Mouse (Mus musculus) MEL (cell line): Measurements from ENCODE around the gene Spata21. TPM values are rescaled to one million over a fixed set of nuclear protein-coding genes. Genes with fewer than 3 reads are reported as not detected.

Experiments used
- DNase-seq: peaks from one replicate; pipeline ENCODE4 v3.0.0; 2011; ENCODE audit warnings: low read depth, low spot score
- H3K27ac ChIP-seq: 2 replicates; pipeline ENCODE4 v1.5.1; 2012; ENCODE audit warnings: low read depth, mild to moderate bottlenecking, control low read depth, low read length, moderate library complexity; ENCODE audit not compliant: control insufficient read depth
- H3K27me3 ChIP-seq, 2 experiments: fragments of 150-350 bp in 1 of 2; sonication (generic) in 1 of 2; 2 replicates each; pipeline ENCODE4 v1.6.1; 2012; ENCODE audit warnings: low read length in 2 of 2, mild to moderate bottlenecking in 2 of 2, improper control_type of control experiment in 1 of 2, moderate library complexity in 1 of 2; ENCODE audit not compliant: insufficient read depth in 2 of 2, control insufficient read depth in 1 of 2
- H3K36me3 ChIP-seq, 2 experiments: 2 replicates each; pipeline ENCODE4 v1.6.1; 2012 to 2014; ENCODE audit warnings: low read length in 2 of 2, improper control_type of control experiment in 1 of 2, inconsistent platforms in 1 of 2, mild to moderate bottlenecking in 1 of 2; ENCODE audit not compliant: insufficient read depth in 2 of 2, control insufficient read depth in 1 of 2
- H3K4me1 ChIP-seq, 2 experiments: fragments of 150-350 bp in 1 of 2; sonication (generic) in 1 of 2; 2 replicates each; pipeline ENCODE4 v1.6.1; 2012; ENCODE audit warnings: low read length in 2 of 2, improper control_type of control experiment in 1 of 2, mild to moderate bottlenecking in 1 of 2; ENCODE audit not compliant: insufficient read depth in 2 of 2, control insufficient read depth in 1 of 2
- H3K4me3 ChIP-seq, 2 experiments: fragments of 150-350 bp in 1 of 2; sonication (generic) in 1 of 2; 2 replicates each; pipeline ENCODE4 v1.5.1; 2012; ENCODE audit warnings: low read depth in 2 of 2, low read length in 2 of 2, mild to moderate bottlenecking in 2 of 2, moderate library complexity in 2 of 2, control low read depth in 1 of 2, improper control_type of control experiment in 1 of 2; ENCODE audit not compliant: control insufficient read depth in 1 of 2, insufficient read depth in 1 of 2
- H3K79me2 ChIP-seq: 2 replicates; pipeline ENCODE4 v1.6.1; 2012; ENCODE audit warnings: mild to moderate bottlenecking, low read length, moderate library complexity; ENCODE audit not compliant: control insufficient read depth, poor library complexity, insufficient read depth
- H3K9ac ChIP-seq: 2 replicates; pipeline ENCODE4 v1.6.1; 2012; ENCODE audit warnings: low read depth, mild to moderate bottlenecking, control low read depth, low read length, moderate library complexity; ENCODE audit not compliant: control insufficient read depth, poor library complexity, severe bottlenecking
- H3K9me3 ChIP-seq: fragments of 150-350 bp; sonication (generic); replicated peaks from 2 replicates; pipeline ENCODE4 v1.6.1; 2012; ENCODE audit warnings: mild to moderate bottlenecking, low read length, improper control_type of control experiment, moderate library complexity; ENCODE audit not compliant: insufficient read depth
- BHLHE40 ChIP-seq: IDR thresholded peaks from 2 replicates; pipeline ENCODE4 v1.6.1; 2012; ENCODE audit warnings: low read depth, mild to moderate bottlenecking, inconsistent platforms, low read length, improper control_type of control experiment, borderline replicate concordance
- CHD1 ChIP-seq: IDR thresholded peaks from 2 replicates; pipeline ENCODE4 v1.6.1; 2012; ENCODE audit warnings: low read depth, mild to moderate bottlenecking, inconsistent platforms, low read length, improper control_type of control experiment
- CHD2 ChIP-seq: IDR thresholded peaks from 2 replicates; pipeline ENCODE4 v1.6.1; 2011; ENCODE audit warnings: low read length, improper control_type of control experiment
- CTCF ChIP-seq, 3 experiments: IDR thresholded peaks in 2 of 3; conservative IDR thresholded peaks in 1 of 3; 2 replicates each; pipeline ENCODE4 v1.5.1; 2011 to 2012; ENCODE audit warnings: low read length in 3 of 3, low read depth in 2 of 3, mild to moderate bottlenecking in 2 of 3, improper control_type of control experiment in 1 of 3, inconsistent platforms in 1 of 3, mixed read lengths in 1 of 3, moderate library complexity in 1 of 3; ENCODE audit not compliant: control insufficient read depth in 1 of 3, insufficient read depth in 1 of 3, poor library complexity in 1 of 3, severe bottlenecking in 1 of 3
- ELF1 ChIP-seq: IDR thresholded peaks from 2 replicates; pipeline ENCODE4 v1.6.1; 2014; ENCODE audit warnings: low read depth, mild to moderate bottlenecking, inconsistent platforms, low read length, improper control_type of control experiment, moderate library complexity
- MAX ChIP-seq: IDR thresholded peaks from 2 replicates; pipeline ENCODE4 v1.6.1; 2011; ENCODE audit warnings: low read length, improper control_type of control experiment
- MXI1 ChIP-seq: IDR thresholded peaks from 2 replicates; pipeline ENCODE4 v1.6.1; 2011; ENCODE audit warnings: mild to moderate bottlenecking, low read depth, low read length, improper control_type of control experiment
- MYB ChIP-seq: IDR thresholded peaks from 2 replicates; pipeline ENCODE4 v1.6.1; 2011; ENCODE audit warnings: mild to moderate bottlenecking, low read depth, low read length, improper control_type of control experiment
- NRF1 ChIP-seq: IDR thresholded peaks from 2 replicates; pipeline ENCODE4 v1.6.1; 2014; ENCODE audit warnings: low read depth, mild to moderate bottlenecking, inconsistent platforms, low read length, improper control_type of control experiment, moderate library complexity; ENCODE audit not compliant: poor library complexity, insufficient read depth, severe bottlenecking
- POLR2AphosphoS2 ChIP-seq: IDR thresholded peaks from 2 replicates; pipeline ENCODE4 v1.6.1; 2011; ENCODE audit warnings: low read length, improper control_type of control experiment
- POLR2AphosphoS5 ChIP-seq: IDR thresholded peaks from 2 replicates; pipeline ENCODE4 v1.6.1; 2012; ENCODE audit warnings: low read depth, borderline replicate concordance, mild to moderate bottlenecking, inconsistent platforms, low read length, moderate library complexity, mixed read lengths
- RAD21 ChIP-seq: IDR thresholded peaks from 2 replicates; pipeline ENCODE4 v1.6.1; 2011; ENCODE audit warnings: mild to moderate bottlenecking, low read depth, low read length, improper control_type of control experiment
- RCOR1 ChIP-seq: IDR thresholded peaks from 2 replicates; pipeline ENCODE4 v1.6.1; 2012; ENCODE audit warnings: low read depth, mild to moderate bottlenecking, inconsistent platforms, low read length, improper control_type of control experiment
- SIN3A ChIP-seq: IDR thresholded peaks from 2 replicates; pipeline ENCODE4 v1.6.1; 2012; ENCODE audit warnings: low read length, improper control_type of control experiment, inconsistent platforms
- SMC3 ChIP-seq: IDR thresholded peaks from 2 replicates; pipeline ENCODE4 v1.6.1; 2011; ENCODE audit warnings: low read depth, low read length, improper control_type of control experiment
- TCF12 ChIP-seq: IDR thresholded peaks from 2 replicates; pipeline ENCODE4 v1.6.1; 2014; ENCODE audit warnings: low read depth, mild to moderate bottlenecking, inconsistent platforms, low read length, improper control_type of control experiment, moderate library complexity
- USF2 ChIP-seq, 2 experiments: IDR thresholded peaks; 2 replicates each; pipeline ENCODE4 v1.6.1; 2011 to 2012; ENCODE audit warnings: improper control_type of control experiment in 2 of 2, low read length in 2 of 2, borderline replicate concordance in 1 of 2, inconsistent platforms in 1 of 2, low read depth in 1 of 2, mild to moderate bottlenecking in 1 of 2; ENCODE audit not compliant: insufficient read depth in 1 of 2
- ZMIZ1 ChIP-seq: IDR thresholded peaks from 2 replicates; pipeline ENCODE4 v1.6.1; 2012; ENCODE audit warnings: low read depth, mild to moderate bottlenecking, inconsistent platforms, low read length, improper control_type of control experiment, moderate library complexity
- ZNF384 ChIP-seq: IDR thresholded peaks from 2 replicates; pipeline ENCODE4 v1.6.1; 2012; ENCODE audit warnings: low read depth, mild to moderate bottlenecking, inconsistent platforms, low read length, improper control_type of control experiment
- polyA plus RNA-seq, 2 experiments: library from polyadenylated mRNA; stranded (reverse) in 1 of 2; unstranded in 1 of 2; fragments of >175 nt in 1 of 2; fragments of >200 nt in 1 of 2; gene quantifications; 2 replicates each; pipeline versions ENCODE4 v1.2.1 to v1.2.4; 2012; ENCODE audit warnings: low replicate concordance in 2 of 2, low read depth in 1 of 2; ENCODE audit not compliant: insufficient read length in 2 of 2, insufficient read depth in 1 of 2, missing spikeins in 1 of 2
- total RNA-seq: library from RNA; depleted of rRNA; stranded (reverse); fragments of 300-350 nt; gene quantifications from 2 replicates; pipeline ENCODE4 v1.2.3, GENCODE M21; 2012

Spata21 gene
- total and polyA plus RNA-seq, 3 experiments = not detected

DNA sequence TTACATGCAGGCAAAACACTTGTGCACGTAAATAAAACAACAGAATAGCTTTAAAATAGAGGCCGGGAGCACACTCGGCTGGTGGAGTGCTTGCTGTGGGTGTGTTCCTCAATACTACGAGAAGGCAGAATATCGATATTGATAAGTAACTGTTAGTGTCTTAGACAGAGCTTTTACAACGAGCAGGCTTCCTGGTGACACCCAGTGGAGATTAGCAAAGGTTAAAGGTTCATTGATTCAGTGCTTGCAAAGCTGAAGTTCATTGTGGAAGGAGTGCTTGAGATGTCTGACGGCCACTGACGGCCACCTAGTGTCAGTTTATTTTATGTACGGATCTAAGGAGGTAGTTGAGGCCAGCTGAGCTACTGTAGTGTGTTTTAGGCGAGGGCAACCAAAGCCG lies 71.0 kb downstream of the Spata21 start:
- Histone ChIP-seq H3K79me2 (peaks cover 43% of the 10 kb centered on the region), H3K4me3 (no peak overlapping the region), H3K9ac (no peak overlapping the region), H3K9me3 (no peaks in the 10 kb centered on the region), H3K27ac (peak overlapping the region; percentile 26; the same call in 1 of the 2 replicates), H3K27me3 (no peaks in the 10 kb centered on the region), H3K36me3 (peaks cover 3 to 36% of the 10 kb centered on the region in 2 experiments; a peak in 3 of 4 replicates), H3K4me1 (peaks cover 17 to 37% of the 10 kb centered on the region in 2 experiments)
- peak; percentile 18 for DNase-seq
- TF ChIP-seq MAX (no peak), CTCF (IDR thresholded peaks at IDR 0.05 in 2 of 3, conservative IDR thresholded peaks at IDR 0.05 in 1 of 3; ENCODE audit: control insufficient read depth in 1 of 3, insufficient read depth in 1 of 3, low read depth in 2 of 3, low read length in 3 of 3, poor library complexity in 1 of 3, severe bottlenecking in 1 of 3) (no peak), CHD2 (no peak), RCOR1 (no peak), MYB (no peak), SIN3A (no peak), POLR2AphosphoS5 (no peak), CHD1 (no peak), ZMIZ1 (no peak), NRF1 (no peak), ZNF384 (no peak), TCF12 (no peak), SMC3 (no peak), USF2 (IDR thresholded peaks at IDR 0.05; ENCODE audit: borderline replicate concordance in 1 of 2, insufficient read depth in 1 of 2, low read depth in 1 of 2, low read length in 2 of 2) (no peak), MXI1 (no peak), ELF1 (no peak), BHLHE40 (no peak), POLR2AphosphoS2 (no peak), RAD21 (no peak)

- Histone ChIP-seq H3K4me1 (peaks cover 17 to 37% of the 10 kb centered on the region in 2 experiments), H3K27me3 (no peaks in the 10 kb centered on the region), H3K9ac (no peak overlapping the region), H3K36me3 (peaks cover 3 to 36% of the 10 kb centered on the region in 2 experiments; a peak in 3 of 4 replicates), H3K9me3 (no peaks in the 10 kb centered on the region), H3K4me3 (no peak overlapping the region), H3K27ac (peak overlapping the region; percentile 26), H3K79me2 (peaks cover 42% of the 10 kb centered on the region)
- peak; percentile 64 for DNase-seq
- TF ChIP-seq SIN3A (0 out of 2 replicates have a peak, but pooled peaks have one; percentile 3), POLR2AphosphoS5 (no peak)
These were observed 71.5 kb downstream of the Spata21 start for GRCm38 (mm10) chr4:141159666-141160065.
